Mouse (Mus musculus): Measurements from ENCODE around the gene Caskin1. TPM values are rescaled to one million over a fixed set of nuclear protein-coding genes. Genes with fewer than 3 reads are reported as not detected.

The Caskin1 gene
- polyA plus RNA-seq, 2 experiments, result 0.08 to 0.09 TPM

DNA sequence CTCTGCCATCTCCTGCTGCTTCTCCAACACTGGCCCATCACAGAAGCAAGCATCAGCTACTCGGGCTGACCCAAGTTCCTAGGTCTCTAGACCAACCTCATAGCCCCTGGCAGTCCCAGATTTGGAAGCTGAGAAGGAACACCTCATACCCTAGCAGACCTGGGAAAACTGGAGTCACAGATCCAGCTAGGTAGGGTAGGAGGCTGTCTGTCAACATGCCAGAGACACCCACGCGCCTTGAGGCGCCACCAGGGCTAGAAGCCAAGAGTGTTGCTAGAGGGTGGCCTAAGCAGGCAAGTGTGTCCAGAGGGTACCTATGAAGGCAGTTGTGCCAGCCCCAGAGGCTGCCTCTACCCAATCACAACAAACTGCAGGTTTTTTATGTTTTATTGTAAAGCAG, 45.0 kb upstream of the Caskin1 start:
- Histone ChIP-seq H3K27ac (no peak overlapping the region), H3K9ac (replicated peaks) (no peak overlapping the region), H3K36me3 (replicated peaks; ENCODE audit: control insufficient read depth, insufficient read depth, low read depth) (peaks cover 41% of the 10 kb centered on the region), H3K9me3 (ENCODE audit: control insufficient read depth, low read length) (no peaks in the 10 kb centered on the region), H3K27me3 (ENCODE audit: control insufficient read depth, insufficient read depth, low read length) (no peaks in the 10 kb centered on the region), H3K4me3 (ENCODE audit: insufficient read depth in 1 of 2, low read depth in 2 of 2, low read length in 2 of 2) (no peak overlapping the region), H3K4me2 (ENCODE audit: low read depth) (no peak overlapping the region), H3K4me1 (replicated peaks; ENCODE audit: control insufficient read depth in 2 of 2, insufficient read depth in 2 of 2, low read length in 1 of 2) (no peaks in the 10 kb centered on the region)
- no peak for DNase-seq (ENCODE audit: low read depth in 3 of 3, low spot score in 3 of 3)
- no peak for ATAC-seq (ENCODE audit: insufficient read depth)
- TF ChIP-seq CTCF (IDR thresholded peaks at IDR 0.05; ENCODE audit: low read depth), result no peak
- TF ChIP-seq EP300 (IDR thresholded peaks at IDR 0.05; ENCODE audit: low read depth), result no peak
- 79% methylated on average over 4 of the region's 4 CpGs for WGBS (ENCODE audit: insufficient replicate concordance)

DNA sequence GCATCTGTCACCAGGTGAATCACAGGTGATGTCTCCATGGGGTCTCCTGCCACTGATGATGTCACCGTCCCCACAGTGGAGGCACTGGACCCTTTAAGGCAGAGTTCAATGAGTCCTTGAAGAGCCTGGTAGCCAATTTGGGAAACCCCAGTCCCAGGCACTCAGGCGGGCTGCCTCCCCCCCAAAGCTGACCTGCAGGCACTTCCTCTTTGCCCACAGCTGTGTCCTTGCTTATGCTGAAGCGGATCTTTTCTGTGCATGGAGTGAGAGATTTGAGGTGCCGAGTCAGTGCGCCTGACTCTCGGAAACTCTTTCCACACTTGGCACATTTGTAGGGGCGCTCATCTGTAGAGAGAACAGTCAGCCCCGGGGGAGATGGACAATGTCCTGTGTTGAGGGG, 41.8 kb upstream of the Caskin1 start:
- Histone ChIP-seq H3K36me3 (replicated peaks; ENCODE audit: control insufficient read depth, insufficient read depth, low read depth) (peaks cover 47% of the 10 kb centered on the region), H3K4me1 (replicated peaks; ENCODE audit: control insufficient read depth in 2 of 2, insufficient read depth in 2 of 2, low read length in 1 of 2) (no peaks in the 10 kb centered on the region), H3K27ac (no peak overlapping the region), H3K9ac (replicated peaks) (no peak overlapping the region), H3K4me3 (ENCODE audit: insufficient read depth in 1 of 2, low read depth in 2 of 2, low read length in 2 of 2) (no peak overlapping the region), H3K27me3 (ENCODE audit: control insufficient read depth, insufficient read depth, low read length) (no peaks in the 10 kb centered on the region), H3K4me2 (ENCODE audit: low read depth) (no peak overlapping the region), H3K9me3 (ENCODE audit: control insufficient read depth, low read length) (no peaks in the 10 kb centered on the region)
- DNase-seq (ENCODE audit: low read depth in 3 of 3, low spot score in 3 of 3), result no peak
- TF ChIP-seq EP300 (IDR thresholded peaks at IDR 0.05; ENCODE audit: low read depth) (no peak), CTCF (IDR thresholded peaks at IDR 0.05; ENCODE audit: low read depth) (no peak)
- 83% methylated on average over 8 of the region's 8 CpGs for WGBS (ENCODE audit: insufficient replicate concordance)
- no peak for ATAC-seq (ENCODE audit: insufficient read depth)

DNA sequence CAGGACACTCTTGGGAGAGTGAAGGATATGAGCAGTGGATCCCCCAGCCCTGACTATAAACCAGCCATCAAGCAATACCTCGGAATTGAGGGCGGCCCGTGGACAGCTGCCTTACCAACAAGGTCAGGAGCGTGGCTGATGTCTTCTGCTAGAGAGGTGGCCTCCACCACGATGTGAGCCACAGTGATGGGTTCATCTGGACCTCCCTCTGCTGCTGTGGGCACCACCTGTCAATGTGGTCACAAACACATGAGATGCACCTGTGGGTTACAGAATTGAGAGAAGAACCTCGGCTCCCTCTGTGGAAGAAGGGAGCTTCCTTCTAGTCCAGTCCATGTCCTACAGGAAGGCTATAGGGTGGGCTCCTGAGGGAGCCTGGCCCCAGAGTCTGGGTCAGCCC, 38.9 kb upstream of the Caskin1 start:
- H3K27me3 ChIP-seq (ENCODE audit: control insufficient read depth, insufficient read depth, low read length), result no peaks in the 10 kb centered on the region
- H3K4me1 ChIP-seq (replicated peaks; ENCODE audit: control insufficient read depth in 2 of 2, insufficient read depth in 2 of 2, low read length in 1 of 2), result peaks cover 13 to 15% of the 10 kb centered on the region in 2 experiments
- H3K4me3 ChIP-seq (ENCODE audit: insufficient read depth in 1 of 2, low read depth in 2 of 2, low read length in 2 of 2), result no peak overlapping the region
- H3K27ac ChIP-seq, result no peak overlapping the region
- 85% methylated on average over 6 of the region's 6 CpGs for WGBS (ENCODE audit: insufficient replicate concordance)
- no peak overlapping the region for H3K9ac ChIP-seq (replicated peaks)
- ATAC-seq (ENCODE audit: insufficient read depth) (no peak), DNase-seq (ENCODE audit: low read depth in 3 of 3, low spot score in 3 of 3) (no peak)
- no peak for TF ChIP-seq EP300 (IDR thresholded peaks at IDR 0.05; ENCODE audit: low read depth)
- TF ChIP-seq CTCF (IDR thresholded peaks at IDR 0.05; ENCODE audit: low read depth), result no peak
- H3K4me2 ChIP-seq (ENCODE audit: low read depth), result no peak overlapping the region
- H3K36me3 ChIP-seq (replicated peaks; ENCODE audit: control insufficient read depth, insufficient read depth, low read depth), result peaks cover 40% of the 10 kb centered on the region
- H3K9me3 ChIP-seq (ENCODE audit: control insufficient read depth, low read length), result no peaks in the 10 kb centered on the region

DNA sequence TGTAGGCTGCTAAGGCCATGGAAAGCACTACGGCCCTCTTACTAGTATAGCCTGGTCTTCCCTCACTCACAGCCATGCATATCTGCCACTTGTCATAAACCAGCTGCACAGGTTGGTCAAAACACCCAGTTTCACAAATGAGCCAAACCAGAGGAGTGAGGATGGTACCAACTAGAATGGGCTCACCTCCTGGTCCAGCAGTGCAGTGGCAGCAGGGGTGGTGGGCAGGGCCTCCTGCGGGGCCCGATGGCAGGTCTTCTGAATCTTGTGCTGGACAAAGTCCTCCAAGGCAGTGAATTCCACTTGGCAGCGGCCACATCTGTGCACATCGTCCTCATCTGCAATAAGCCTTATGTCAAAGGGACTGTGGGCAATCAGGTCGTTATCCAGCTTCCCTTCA, 37.2 kb upstream of the Caskin1 start:
- Histone ChIP-seq H3K4me3 (ENCODE audit: insufficient read depth in 1 of 2, low read depth in 2 of 2, low read length in 2 of 2) (no peak overlapping the region), H3K9me3 (ENCODE audit: control insufficient read depth, low read length) (no peaks in the 10 kb centered on the region), H3K4me1 (replicated peaks; ENCODE audit: control insufficient read depth in 2 of 2, insufficient read depth in 2 of 2, low read length in 1 of 2) (peaks cover 18 to 20% of the 10 kb centered on the region in 2 experiments), H3K36me3 (replicated peaks; ENCODE audit: control insufficient read depth, insufficient read depth, low read depth) (peaks cover 29% of the 10 kb centered on the region), H3K27me3 (ENCODE audit: control insufficient read depth, insufficient read depth, low read length) (no peaks in the 10 kb centered on the region), H3K27ac (no peak overlapping the region), H3K4me2 (ENCODE audit: low read depth) (no peak overlapping the region), H3K9ac (replicated peaks) (no peak overlapping the region; the same call in 1 of the 2 replicates)
- no peak for DNase-seq (ENCODE audit: low read depth in 3 of 3, low spot score in 3 of 3)
- ATAC-seq (ENCODE audit: insufficient read depth), result no peak
- TF ChIP-seq EP300 (IDR thresholded peaks at IDR 0.05; ENCODE audit: low read depth) (no peak), CTCF (IDR thresholded peaks at IDR 0.05; ENCODE audit: low read depth) (no peak)
- WGBS (ENCODE audit: insufficient replicate concordance), result 78% methylated on average over 6 of the region's 6 CpGs

DNA sequence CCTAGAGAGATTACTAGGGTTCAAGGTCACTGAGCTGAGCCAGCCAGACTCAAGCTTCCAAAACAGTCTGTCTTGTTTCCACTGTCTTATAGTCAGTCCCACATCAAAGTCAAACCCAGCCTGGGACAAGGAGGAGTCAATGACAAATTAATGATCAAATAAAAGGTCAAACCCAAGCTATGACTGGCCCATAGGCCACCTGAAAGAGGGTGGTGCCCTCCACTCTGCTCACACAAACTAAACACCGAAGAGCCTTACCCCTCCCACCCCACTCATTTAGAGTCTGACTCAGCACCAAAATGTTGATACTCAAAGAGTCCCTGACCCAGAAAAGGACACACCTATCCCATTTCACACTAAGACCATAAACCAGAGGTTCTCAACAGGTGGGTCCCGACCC, 35.0 kb upstream of the Caskin1 start:
- 45% methylated on average over 2 of the region's 2 CpGs for WGBS (ENCODE audit: insufficient replicate concordance)
- ATAC-seq (ENCODE audit: insufficient read depth) (no peak), DNase-seq (ENCODE audit: low read depth in 3 of 3, low spot score in 3 of 3) (peak in 2 of 3 experiments; percentile 49 to 58)
- no peak for TF ChIP-seq EP300 (IDR thresholded peaks at IDR 0.05; ENCODE audit: low read depth)
- TF ChIP-seq CTCF (IDR thresholded peaks at IDR 0.05; ENCODE audit: low read depth), result no peak
- H3K27me3 ChIP-seq (ENCODE audit: control insufficient read depth, insufficient read depth, low read length), result no peaks in the 10 kb centered on the region
- H3K4me2 ChIP-seq (ENCODE audit: low read depth), result peak overlapping the region; percentile 97
- no peak overlapping the region for H3K4me3 ChIP-seq (ENCODE audit: insufficient read depth in 1 of 2, low read depth in 2 of 2, low read length in 2 of 2)
- 0 out of 2 replicates have a peak overlapping the region, but pooled peaks have one; percentile 99 for H3K9ac ChIP-seq (replicated peaks)
- peaks cover 13% of the 10 kb centered on the region for H3K36me3 ChIP-seq (replicated peaks; ENCODE audit: control insufficient read depth, insufficient read depth, low read depth)
- H3K4me1 ChIP-seq (replicated peaks; ENCODE audit: control insufficient read depth in 2 of 2, insufficient read depth in 2 of 2, low read length in 1 of 2), result peaks cover 18 to 20% of the 10 kb centered on the region in 2 experiments
- no peaks in the 10 kb centered on the region for H3K9me3 ChIP-seq (ENCODE audit: control insufficient read depth, low read length)
- peak overlapping the region; percentile 98 for H3K27ac ChIP-seq

Measured in liver, embryonic 14.5 days (tissue).